Mouse (Mus musculus): Measurements from ENCODE around the gene Ppie.
"Not testable (repeated sequence)": the region's sequence is repeated elsewhere in the genome, so short reads cannot be mapped to it uniquely, and the experiment has no call there.

Ppie gene

DNA sequence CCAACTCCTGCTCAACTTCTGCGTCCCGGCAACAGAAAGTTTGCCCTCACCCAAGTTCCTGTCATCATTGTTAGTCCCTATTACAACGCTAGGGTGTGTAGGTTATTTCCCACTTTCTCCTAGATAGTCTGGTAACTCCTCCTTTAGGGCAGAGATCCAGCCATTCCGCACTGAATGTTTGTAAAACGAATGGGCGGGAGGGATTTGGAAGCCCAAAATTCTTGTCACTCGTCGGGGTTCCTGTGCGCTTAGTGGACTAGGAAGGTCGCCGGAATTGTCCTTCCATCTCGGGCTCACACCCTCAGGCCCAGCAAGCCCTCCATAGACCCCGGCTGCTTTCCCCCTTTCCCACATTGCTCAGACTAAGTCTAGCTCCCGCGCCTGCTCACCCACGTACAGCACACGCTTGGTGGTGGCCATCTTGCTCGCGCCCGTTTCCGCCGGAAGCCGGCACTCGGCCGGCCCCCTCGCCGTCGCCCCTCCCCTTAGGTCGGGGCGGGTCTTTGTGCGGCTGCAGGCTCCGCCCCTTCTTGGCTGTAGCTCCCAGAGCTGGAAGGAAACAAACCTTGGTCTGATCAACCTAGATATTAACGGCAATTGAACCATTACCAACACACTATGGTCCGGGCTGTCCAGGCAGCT is at the start of gene Ppie:
Gene Ppie (minus strand): TSS at position 439 of the 642 bp plus-strand sequence.
- peak; percentile 90 for DNase-seq (ENCODE audit: low read depth, low spot score)

GRCm38 (mm10) chr4:123184816-123185215 is 45.1 kb upstream of the Ppie start:
- DNase-seq (ENCODE audit: low read depth, low spot score), result no peak

DNA sequence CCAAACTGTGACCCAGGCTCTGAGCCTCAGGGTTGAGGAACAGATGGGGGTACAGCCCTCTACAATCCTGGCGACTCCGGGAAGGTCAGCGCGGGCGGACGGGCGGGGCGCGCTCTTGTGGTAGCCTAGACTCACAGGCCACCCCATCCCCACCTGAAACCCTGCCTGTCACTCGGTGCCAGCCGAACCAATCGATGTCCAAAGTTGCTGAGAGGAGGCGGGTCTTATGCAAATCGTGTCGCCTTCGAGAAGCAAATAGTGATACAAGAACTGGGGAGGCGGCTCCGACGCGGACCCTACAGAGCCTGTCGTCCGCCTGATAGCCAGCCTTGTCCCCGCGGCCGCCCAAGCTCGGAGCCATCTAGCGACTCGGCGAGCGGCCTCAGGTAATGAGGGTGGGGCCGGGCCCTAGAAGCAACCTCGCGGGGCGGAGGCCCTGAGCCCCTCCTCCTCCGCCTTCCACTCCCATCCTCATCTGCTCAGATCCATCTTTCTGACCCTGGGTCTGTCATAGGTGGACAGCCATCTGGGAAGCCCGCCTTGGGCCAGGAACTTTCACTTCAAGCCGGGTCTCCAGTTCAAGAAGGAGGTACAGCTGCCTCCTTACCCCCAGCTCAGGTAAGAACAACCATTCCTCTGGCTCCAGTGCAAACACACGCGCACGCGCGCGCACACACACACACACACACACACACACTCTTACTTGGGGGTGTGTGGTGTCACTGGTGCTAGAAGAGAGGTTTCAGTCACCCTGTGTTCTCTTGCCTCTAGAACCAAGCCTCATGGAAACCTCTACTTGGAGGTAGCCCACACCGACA is 43.7 kb upstream of the Ppie start:
- DNase-seq (ENCODE audit: low read depth, low spot score), result peak; percentile 86

DNA sequence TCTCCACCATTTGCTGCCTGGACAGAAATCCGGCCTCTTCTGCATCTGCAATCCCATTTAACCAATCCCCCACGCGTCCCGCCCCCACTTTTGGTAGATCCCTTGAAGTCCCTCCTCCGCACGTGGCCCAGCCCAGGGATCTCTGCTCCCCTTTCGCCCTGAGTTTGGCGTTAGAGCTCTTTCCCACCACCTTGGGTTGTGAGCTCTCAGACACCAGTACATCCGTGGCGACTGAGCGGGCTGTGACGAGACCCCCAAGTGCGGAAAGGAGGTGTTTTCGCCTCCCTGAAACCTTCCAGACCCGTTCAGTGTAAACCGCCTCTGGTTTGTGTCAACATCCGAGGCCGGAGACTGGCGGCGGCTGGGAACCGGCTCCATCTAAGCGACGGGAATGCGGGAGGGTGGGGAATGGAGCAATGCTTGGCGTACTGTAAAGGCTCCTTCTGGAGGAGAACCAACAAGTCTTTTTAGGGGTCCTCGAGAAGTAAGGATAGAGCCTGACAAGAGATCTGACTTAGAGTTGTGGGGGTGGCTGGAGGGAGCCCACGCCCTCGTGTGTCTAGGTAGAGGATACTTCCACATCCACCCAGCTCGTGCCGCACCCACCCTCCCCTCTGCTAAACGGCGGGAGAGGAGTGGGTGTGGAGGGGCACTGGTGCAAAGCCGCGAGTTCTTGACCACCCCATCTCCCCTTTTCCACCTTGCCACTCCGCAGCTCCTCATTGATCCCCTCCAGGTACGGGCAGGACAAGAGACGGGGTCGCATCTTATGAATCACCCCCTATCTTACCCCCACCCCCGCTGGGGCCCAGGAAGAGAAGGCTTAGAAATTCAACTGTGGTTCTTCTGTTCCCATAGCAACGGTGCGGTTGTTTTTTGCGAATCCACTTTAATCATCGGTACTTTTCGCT is 42.8 kb upstream of the Ppie start, which contains the start of gene Hpcal4:
Gene Hpcal4 (plus strand): TSS at position 900 of the 911 bp plus-strand sequence.
- DNase-seq (ENCODE audit: low read depth, low spot score), result peak; percentile 40

DNA sequence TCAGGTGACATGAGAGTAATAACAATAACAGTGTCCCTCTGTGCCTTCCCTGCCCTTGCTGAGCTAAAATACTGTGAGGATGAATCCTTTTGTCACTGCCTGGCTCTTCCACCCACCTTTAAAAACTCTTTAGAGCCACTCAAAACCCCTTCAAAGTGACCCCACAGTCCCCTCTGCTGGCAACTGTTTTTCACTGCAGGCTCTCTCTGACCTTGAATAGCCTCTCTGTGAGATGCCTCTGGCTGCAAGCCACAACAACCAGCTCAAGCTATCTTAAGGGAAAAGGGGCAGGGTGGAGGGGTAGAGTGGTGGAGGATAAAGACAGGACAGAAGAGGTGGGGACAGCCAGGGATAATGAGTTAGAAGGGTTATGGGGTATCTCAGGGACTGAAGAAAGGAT is 32.1 kb upstream of the Ppie start:
- no peak for DNase-seq (ENCODE audit: low read depth, low spot score)

GRCm38 (mm10) chr4:123164157-123164556 is 24.4 kb upstream of the Ppie start:
- no peak for DNase-seq (ENCODE audit: low read depth, low spot score)

- no peak for DNase-seq (ENCODE audit: low read depth, low spot score)
These were observed 22.7 kb upstream of the Ppie start for GRCm38 (mm10) chr4:123162305-123162917.

DNA sequence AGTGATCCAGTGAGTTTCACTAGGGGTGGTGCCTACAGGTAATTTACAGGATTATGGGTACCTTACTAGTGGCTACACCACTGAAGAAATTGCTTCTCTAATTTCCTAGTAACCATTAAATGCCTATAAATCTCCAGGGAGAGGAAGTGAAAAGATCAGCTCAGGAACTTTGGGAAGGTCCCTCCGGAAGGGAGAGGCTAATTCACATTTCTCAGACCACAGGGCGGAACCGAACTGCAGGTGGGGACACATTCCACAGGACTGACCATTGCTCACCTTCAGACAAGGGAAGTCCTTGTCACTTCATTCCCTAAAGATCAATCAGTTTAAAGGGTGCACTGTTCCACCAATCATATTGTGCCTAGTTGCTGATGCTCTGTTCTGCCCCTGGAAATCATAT is 21.5 kb upstream of the Ppie start:
- not testable (repeated sequence) for DNase-seq (ENCODE audit: low read depth, low spot score)

DNA sequence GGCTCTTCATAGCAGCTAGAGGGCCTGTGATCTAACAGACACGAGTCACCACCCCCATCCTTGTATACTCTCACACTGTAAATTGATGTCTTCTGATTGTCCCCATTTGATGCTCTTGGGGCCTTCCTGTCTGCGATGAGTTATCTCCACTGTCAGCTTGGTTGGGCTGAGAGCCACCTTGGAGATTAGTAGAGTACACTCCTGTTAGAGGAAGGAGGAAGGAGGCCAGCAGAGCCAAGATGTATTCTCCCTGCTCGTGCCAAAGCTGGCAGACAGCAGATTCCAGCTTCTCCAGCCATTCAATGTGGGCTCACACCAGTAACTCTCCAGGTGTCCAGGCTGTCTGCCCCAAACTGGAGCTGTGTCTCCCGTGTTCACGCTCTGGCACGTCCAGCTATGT is 20.8 kb upstream of the Ppie start:
- DNase-seq (ENCODE audit: low read depth, low spot score), result no peak

- no peak for DNase-seq (ENCODE audit: low read depth, low spot score)
These were observed 16.1 kb upstream of the Ppie start for GRCm38 (mm10) chr4:123155840-123156239.

GRCm38 (mm10) chr4:123155427-123155826 is 15.7 kb upstream of the Ppie start:
- DNase-seq (ENCODE audit: low read depth, low spot score), result no peak

DNA sequence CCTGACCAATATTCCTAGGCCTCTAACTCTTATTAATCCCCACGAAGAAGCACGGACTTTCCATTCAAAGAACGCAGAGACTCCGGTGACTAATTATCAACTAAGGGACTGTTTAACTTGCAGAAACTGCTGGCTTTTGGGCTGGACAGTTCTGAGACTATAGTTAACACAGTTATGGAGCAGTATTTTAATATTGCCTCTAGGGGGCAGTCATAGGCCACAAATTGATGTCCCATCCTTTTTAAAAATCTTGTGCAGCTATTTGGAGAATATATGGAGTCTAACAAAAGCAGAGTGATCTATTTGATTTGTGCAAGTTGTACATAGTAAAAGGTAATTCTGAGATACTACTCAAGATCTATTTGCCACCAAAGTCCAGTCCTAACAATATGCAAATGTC is 15.3 kb upstream of the Ppie start:
- peak; percentile 61 for DNase-seq (ENCODE audit: low read depth, low spot score)

DNA sequence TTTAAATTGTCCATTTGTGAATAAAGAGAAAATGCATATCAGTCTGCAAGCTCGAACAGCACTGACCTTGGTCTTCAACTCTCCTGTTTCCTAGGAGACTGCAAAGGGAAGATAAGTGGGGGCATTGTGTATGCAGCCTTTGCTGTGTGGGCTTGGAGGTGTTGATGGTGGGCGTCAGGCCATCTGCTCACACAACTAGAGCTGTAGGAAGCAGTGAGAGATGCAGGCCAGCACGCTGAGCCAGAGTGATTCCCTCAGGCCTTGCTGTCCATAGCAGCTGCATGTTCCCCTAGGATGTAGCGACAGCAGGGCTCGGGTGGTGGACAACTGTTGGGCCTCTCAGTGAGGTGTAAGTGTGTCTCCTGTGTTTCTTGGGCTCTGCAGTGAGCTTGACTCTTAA is 13.2 kb upstream of the Ppie start:
- DNase-seq (ENCODE audit: low read depth, low spot score), result no peak

GRCm38 (mm10) chr4:123152003-123152402 is 12.3 kb upstream of the Ppie start:
- no peak for DNase-seq (ENCODE audit: low read depth, low spot score)

DNA sequence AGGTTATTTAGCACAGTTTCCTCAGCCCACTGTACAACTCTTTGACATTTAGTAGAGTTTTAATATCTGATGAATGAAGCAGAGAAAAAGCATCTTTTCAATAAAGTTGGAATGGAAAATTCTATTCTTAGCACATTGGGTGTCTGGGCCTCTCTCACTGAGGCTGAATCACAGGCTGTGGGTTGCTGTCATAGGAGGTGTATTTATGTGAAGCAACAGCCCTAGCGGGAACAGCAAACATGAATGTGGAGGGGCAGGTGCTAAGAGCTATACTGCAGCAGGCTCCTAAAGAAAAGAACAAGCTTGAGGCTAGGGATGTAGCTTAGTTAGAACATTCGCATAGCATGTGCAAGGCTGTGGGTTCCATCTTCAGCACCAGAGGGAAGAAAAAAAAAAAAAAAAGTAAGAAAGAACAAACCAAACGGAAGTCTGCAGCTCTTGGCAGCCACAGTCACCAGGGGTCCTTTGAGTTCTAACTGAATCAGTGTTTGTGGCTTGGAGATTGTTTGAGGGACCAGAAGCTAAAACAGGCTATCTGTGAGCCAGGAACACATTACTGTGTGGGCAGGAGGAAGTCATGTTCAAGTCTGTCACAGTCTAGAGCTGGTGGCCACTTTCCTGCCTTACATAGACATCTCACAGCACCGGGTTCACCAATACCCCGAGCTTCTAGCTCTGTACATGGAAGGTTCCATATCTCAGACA is 7.8 kb upstream of the Ppie start:
- no peak for DNase-seq (ENCODE audit: low read depth, low spot score)

DNA sequence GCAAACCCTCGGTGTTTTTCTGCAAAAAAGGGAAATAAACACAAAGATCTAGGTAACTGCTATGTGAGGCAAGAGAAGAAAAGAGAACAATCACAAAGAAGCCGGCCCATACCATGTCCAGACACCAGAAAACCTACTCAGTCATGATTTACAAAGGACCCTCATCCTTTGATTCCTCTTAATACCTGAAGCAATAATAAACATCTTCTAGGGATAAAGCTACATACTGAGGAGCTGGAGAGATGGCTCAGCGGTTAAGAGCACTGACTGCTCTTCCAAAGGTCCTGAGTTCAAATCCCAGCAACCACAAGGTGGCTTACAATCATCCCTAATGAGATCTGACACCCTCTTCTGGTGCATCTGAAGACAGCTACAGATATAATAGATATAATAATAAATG is 2.2 kb downstream of the Ppie start:
- no peak for DNase-seq (ENCODE audit: low read depth, low spot score)

- no peak for DNase-seq (ENCODE audit: low read depth, low spot score)
These were observed 12.7 kb downstream of the Ppie start for GRCm38 (mm10) chr4:123127051-123127450.

- DNase-seq (ENCODE audit: low read depth, low spot score), result no peak
These were observed 13.1 kb downstream of the Ppie start for GRCm38 (mm10) chr4:123126626-123127025.

- DNase-seq (ENCODE audit: low read depth, low spot score), result no peak
These were observed 18.5 kb downstream of the Ppie start for GRCm38 (mm10) chr4:123121286-123121685.

DNA sequence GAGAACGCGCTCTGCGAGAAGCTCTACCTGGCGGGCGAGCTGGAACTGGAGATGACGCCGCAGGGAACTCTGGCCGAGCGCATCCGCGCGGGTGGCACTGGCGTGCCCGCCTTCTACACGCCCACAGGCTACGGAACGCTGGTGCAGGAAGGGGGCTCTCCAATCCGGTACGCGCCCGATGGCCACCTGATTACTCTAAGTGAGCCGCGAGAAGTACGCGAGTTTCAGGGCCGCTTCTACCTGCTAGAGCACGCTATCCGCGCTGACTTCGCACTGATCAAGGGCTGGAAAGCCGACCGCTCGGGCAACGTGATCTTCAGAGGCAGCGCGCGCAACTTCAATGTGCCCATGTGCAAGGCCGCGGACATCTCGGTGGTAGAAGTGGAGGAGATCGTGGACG is 23.1 kb downstream of the Ppie start:
- not testable (repeated sequence) for DNase-seq (ENCODE audit: low read depth, low spot score)

- DNase-seq (ENCODE audit: low read depth, low spot score), result no peak
These were observed 23.7 kb downstream of the Ppie start, which contains the start of gene Oxct2b for GRCm38 (mm10) chr4:123116011-123116410. Gene Oxct2b, plus strand, starts transcription at chr4:123116266.
